Mouse (Mus musculus): ENCODE measurements at regions not wholly inside any gene's neighbourhood (a gene's known extent, or its start where the extent isn't known, plus 50 kb on each side); places are given as distances from the start of the nearest gene placed in this dataset.

DNA sequence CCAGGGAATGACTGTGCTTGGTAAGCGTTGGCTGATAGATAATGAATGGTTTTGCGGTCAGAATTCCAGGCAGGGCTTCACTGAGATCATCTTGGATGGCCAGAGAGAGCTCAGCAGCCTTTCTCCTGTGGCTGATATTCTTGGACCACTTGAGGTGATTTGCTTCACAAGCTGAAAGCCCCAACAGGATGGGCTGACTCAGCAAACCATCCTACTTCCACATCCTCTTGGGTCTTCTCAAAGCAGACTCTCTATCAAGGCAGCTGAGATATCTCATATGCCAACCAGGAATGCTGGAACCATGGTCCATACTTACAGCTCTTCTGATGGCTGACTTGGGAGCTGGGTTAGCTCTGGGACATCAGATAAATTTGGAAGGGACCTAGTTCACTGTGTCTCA, 259.8 kb upstream of the Id2 start:
- Histone ChIP-seq H3K36me3 (ENCODE audit: control insufficient read depth, insufficient read depth, low read length) (no peaks in the 10 kb centered on the region), H3K4me3 (ENCODE audit: low read length) (no peak overlapping the region), H3K9ac (ENCODE audit: low read depth, low read length) (no peak overlapping the region), H3K27me3 (ENCODE audit: control insufficient read depth, insufficient read depth, low read length) (no peaks in the 10 kb centered on the region), H3K4me1 (ENCODE audit: control insufficient read depth, insufficient read depth, low read length) (no peaks in the 10 kb centered on the region), H3K4me2 (replicated peaks; ENCODE audit: low read depth, low read length) (no peak overlapping the region), H3K9me3 (ENCODE audit: control insufficient read depth, low read length) (no peaks in the 10 kb centered on the region), H3K27ac (ENCODE audit: low read depth, low read length) (no peak overlapping the region)
- ATAC-seq (ENCODE audit: low FRiP score, low TSS enrichment), result no peak
- 80% methylated on average over 2 of the region's 2 CpGs for WGBS

- Histone ChIP-seq H3K36me3 (ENCODE audit: control insufficient read depth, insufficient read depth, low read length) (no peaks in the 10 kb centered on the region), H3K9ac (ENCODE audit: low read depth, low read length) (no peak overlapping the region), H3K27me3 (ENCODE audit: control insufficient read depth, insufficient read depth, low read length) (no peaks in the 10 kb centered on the region), H3K4me2 (replicated peaks; ENCODE audit: low read depth, low read length) (no peak overlapping the region), H3K4me1 (ENCODE audit: control insufficient read depth, insufficient read depth, low read length) (no peaks in the 10 kb centered on the region), H3K9me3 (ENCODE audit: control insufficient read depth, low read length) (no peaks in the 10 kb centered on the region), H3K4me3 (ENCODE audit: low read length) (no peak overlapping the region), H3K27ac (ENCODE audit: low read depth, low read length) (no peak overlapping the region)
- no peak for ATAC-seq (ENCODE audit: low FRiP score, low TSS enrichment)
- 64% methylated on average over 1 of the region's 1 CpGs for WGBS
Measured at GRCm38 (mm10) chr12:25355217-25355616, 258.3 kb upstream of the Id2 start.

DNA sequence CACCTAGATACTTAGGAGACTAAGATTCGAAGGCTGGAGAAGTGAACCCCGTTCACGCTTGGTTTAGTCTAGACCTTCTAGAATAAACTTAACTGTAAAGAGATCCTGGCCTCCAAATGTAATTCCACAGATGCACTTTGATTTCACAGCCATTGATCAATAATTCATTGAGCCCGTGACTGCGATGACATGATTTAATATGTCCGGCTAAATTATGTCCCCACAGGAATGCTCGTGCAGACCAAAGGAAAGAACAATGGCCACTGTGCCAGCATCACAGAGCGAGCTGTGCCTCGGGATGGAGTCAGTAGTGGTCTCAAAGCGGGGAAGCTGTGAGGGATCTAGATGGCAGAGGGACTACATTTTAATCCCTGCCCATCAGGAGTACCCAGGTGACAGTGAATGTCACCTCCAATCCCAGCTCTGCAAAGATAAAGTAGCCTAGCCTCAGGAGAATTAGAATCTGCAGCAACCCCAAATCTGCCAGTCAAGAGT, 256.5 kb upstream of the Id2 start:
- H3K27ac ChIP-seq (ENCODE audit: low read depth, low read length), result no peak overlapping the region
- H3K9ac ChIP-seq (ENCODE audit: low read depth, low read length), result no peak overlapping the region
- 60% methylated on average over 10 of the region's 10 CpGs for WGBS
- no peaks in the 10 kb centered on the region; the same call in 1 of the 2 replicates for H3K27me3 ChIP-seq (ENCODE audit: control insufficient read depth, insufficient read depth, low read length)
- ATAC-seq (ENCODE audit: low FRiP score, low TSS enrichment), result no peak
- H3K9me3 ChIP-seq (ENCODE audit: control insufficient read depth, low read length), result no peaks in the 10 kb centered on the region
- H3K36me3 ChIP-seq (ENCODE audit: control insufficient read depth, insufficient read depth, low read length), result no peaks in the 10 kb centered on the region
- no peak overlapping the region for H3K4me2 ChIP-seq (replicated peaks; ENCODE audit: low read depth, low read length)
- H3K4me3 ChIP-seq (ENCODE audit: low read length), result no peak overlapping the region
- H3K4me1 ChIP-seq (ENCODE audit: control insufficient read depth, insufficient read depth, low read length), result no peaks in the 10 kb centered on the region

- H3K36me3 ChIP-seq (ENCODE audit: control insufficient read depth, insufficient read depth, low read length), result no peaks in the 10 kb centered on the region
- H3K4me2 ChIP-seq (replicated peaks; ENCODE audit: low read depth, low read length), result no peak overlapping the region
- H3K4me3 ChIP-seq (ENCODE audit: low read length), result no peak overlapping the region
- H3K9ac ChIP-seq (ENCODE audit: low read depth, low read length), result no peak overlapping the region
- H3K27ac ChIP-seq (ENCODE audit: low read depth, low read length), result no peak overlapping the region
- no peak for ATAC-seq (ENCODE audit: low FRiP score, low TSS enrichment)
- H3K27me3 ChIP-seq (ENCODE audit: control insufficient read depth, insufficient read depth, low read length), result no peaks in the 10 kb centered on the region; the same call in 1 of the 2 replicates
- no peaks in the 10 kb centered on the region for H3K4me1 ChIP-seq (ENCODE audit: control insufficient read depth, insufficient read depth, low read length)
- no peaks in the 10 kb centered on the region for H3K9me3 ChIP-seq (ENCODE audit: control insufficient read depth, low read length)
Measured at GRCm38 (mm10) chr12:25352160-25352559, 255.2 kb upstream of the Id2 start.

DNA sequence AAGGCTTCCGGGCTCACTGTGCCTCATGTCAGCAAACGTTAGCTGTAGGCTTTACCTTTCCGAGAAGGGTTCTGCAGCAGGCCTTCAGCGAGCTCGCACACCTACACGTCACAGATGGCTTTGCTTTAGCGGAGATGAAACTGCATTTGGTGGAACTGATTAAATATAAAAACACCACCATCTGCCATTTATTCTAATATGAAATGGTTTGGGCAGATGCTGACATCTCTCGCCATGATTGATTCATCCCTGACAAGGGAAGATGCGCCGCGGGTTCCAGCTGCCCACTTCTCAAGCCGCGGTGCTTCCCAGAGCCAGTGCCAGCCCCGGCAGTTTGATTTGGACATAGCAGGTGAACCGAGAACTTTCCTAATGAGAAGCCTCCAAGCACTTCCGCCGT, 247.4 kb upstream of the Id2 start:
- H3K4me1 ChIP-seq (ENCODE audit: control insufficient read depth, insufficient read depth, low read length), result no peaks in the 10 kb centered on the region
- H3K9ac ChIP-seq (ENCODE audit: low read depth, low read length), result no peak overlapping the region
- H3K9me3 ChIP-seq (ENCODE audit: control insufficient read depth, low read length), result no peaks in the 10 kb centered on the region
- no peaks in the 10 kb centered on the region; the same call in 1 of the 2 replicates for H3K27me3 ChIP-seq (ENCODE audit: control insufficient read depth, insufficient read depth, low read length)
- WGBS, result 79% methylated on average over 17 of the region's 17 CpGs
- H3K4me3 ChIP-seq (ENCODE audit: low read length), result no peak overlapping the region
- H3K27ac ChIP-seq (ENCODE audit: low read depth, low read length), result no peak overlapping the region
- H3K4me2 ChIP-seq (replicated peaks; ENCODE audit: low read depth, low read length), result no peak overlapping the region
- ATAC-seq (ENCODE audit: low FRiP score, low TSS enrichment), result no peak
- no peaks in the 10 kb centered on the region for H3K36me3 ChIP-seq (ENCODE audit: control insufficient read depth, insufficient read depth, low read length)

DNA sequence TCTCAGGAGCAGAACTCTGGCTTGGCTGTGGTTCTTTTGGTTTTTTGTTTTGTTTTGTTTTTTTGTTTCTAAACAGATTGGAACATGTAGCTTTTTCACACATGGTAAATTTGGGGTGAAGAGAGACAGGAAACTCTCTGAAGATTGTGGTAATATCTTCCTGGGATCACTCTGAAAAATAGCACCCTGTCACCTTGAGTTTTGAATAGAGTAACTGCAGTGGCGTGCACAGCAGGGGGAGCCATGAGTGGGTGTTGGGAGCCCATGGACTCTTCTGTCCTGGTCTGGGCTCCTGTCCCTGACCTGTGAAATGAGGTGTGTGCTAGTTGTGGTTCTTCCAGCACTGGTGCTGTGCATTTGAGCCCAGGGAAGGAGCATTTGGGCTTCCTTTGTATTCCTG, 241.8 kb upstream of the Id2 start:
- Histone ChIP-seq H3K4me3 (ENCODE audit: low read length) (no peak overlapping the region), H3K27me3 (ENCODE audit: control insufficient read depth, insufficient read depth, low read length) (no peaks in the 10 kb centered on the region), H3K9me3 (ENCODE audit: control insufficient read depth, low read length) (no peaks in the 10 kb centered on the region), H3K4me1 (ENCODE audit: control insufficient read depth, insufficient read depth, low read length) (no peaks in the 10 kb centered on the region), H3K27ac (ENCODE audit: low read depth, low read length) (no peak overlapping the region), H3K4me2 (replicated peaks; ENCODE audit: low read depth, low read length) (no peak overlapping the region), H3K9ac (ENCODE audit: low read depth, low read length) (no peak overlapping the region), H3K36me3 (ENCODE audit: control insufficient read depth, insufficient read depth, low read length) (no peaks in the 10 kb centered on the region)
- 86% methylated on average over 1 of the region's 1 CpGs for WGBS
- ATAC-seq (ENCODE audit: low FRiP score, low TSS enrichment), result no peak

- 55% methylated on average over 2 of the region's 2 CpGs for WGBS
- no peaks in the 10 kb centered on the region for H3K36me3 ChIP-seq (ENCODE audit: control insufficient read depth, insufficient read depth, low read length)
- no peaks in the 10 kb centered on the region for H3K9me3 ChIP-seq (ENCODE audit: control insufficient read depth, low read length)
- no peak overlapping the region for H3K9ac ChIP-seq (ENCODE audit: low read depth, low read length)
- no peak overlapping the region for H3K4me2 ChIP-seq (replicated peaks; ENCODE audit: low read depth, low read length)
- H3K27ac ChIP-seq (ENCODE audit: low read depth, low read length), result no peak overlapping the region
- no peaks in the 10 kb centered on the region for H3K4me1 ChIP-seq (ENCODE audit: control insufficient read depth, insufficient read depth, low read length)
- H3K4me3 ChIP-seq (ENCODE audit: low read length), result no peak overlapping the region
- H3K27me3 ChIP-seq (ENCODE audit: control insufficient read depth, insufficient read depth, low read length), result no peaks in the 10 kb centered on the region
- ATAC-seq (ENCODE audit: low FRiP score, low TSS enrichment), result no peak
Measured at GRCm38 (mm10) chr12:25335930-25336329, 239.0 kb upstream of the Id2 start.

DNA sequence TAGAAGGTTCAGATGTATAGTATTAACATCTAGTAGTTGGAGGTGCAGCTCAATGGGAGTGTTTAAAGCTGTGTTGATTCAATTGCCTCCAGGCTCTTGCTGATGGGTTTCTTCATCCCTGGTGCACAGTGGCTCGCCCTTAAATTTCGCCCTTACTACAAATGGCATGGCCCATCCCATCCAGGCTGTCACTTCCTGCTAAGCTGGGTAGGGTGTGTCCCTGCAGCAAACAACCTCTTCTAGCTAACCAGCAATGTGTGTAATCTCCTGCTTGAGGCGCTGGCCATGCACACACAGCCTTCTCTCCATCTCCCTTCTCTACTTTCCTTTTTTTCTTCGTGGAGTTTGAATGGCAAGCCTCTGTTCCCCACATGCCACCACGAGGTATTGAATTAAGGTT, 238.1 kb upstream of the Id2 start:
- H3K27me3 ChIP-seq (ENCODE audit: control insufficient read depth, insufficient read depth, low read length), result no peaks in the 10 kb centered on the region
- no peaks in the 10 kb centered on the region for H3K36me3 ChIP-seq (ENCODE audit: control insufficient read depth, insufficient read depth, low read length)
- H3K9ac ChIP-seq (ENCODE audit: low read depth, low read length), result no peak overlapping the region
- H3K4me1 ChIP-seq (ENCODE audit: control insufficient read depth, insufficient read depth, low read length), result no peaks in the 10 kb centered on the region
- H3K4me2 ChIP-seq (replicated peaks; ENCODE audit: low read depth, low read length), result no peak overlapping the region
- 80% methylated on average over 5 of the region's 5 CpGs for WGBS
- no peak overlapping the region for H3K4me3 ChIP-seq (ENCODE audit: low read length)
- no peak for ATAC-seq (ENCODE audit: low FRiP score, low TSS enrichment)
- no peak overlapping the region for H3K27ac ChIP-seq (ENCODE audit: low read depth, low read length)
- H3K9me3 ChIP-seq (ENCODE audit: control insufficient read depth, low read length), result no peaks in the 10 kb centered on the region

DNA sequence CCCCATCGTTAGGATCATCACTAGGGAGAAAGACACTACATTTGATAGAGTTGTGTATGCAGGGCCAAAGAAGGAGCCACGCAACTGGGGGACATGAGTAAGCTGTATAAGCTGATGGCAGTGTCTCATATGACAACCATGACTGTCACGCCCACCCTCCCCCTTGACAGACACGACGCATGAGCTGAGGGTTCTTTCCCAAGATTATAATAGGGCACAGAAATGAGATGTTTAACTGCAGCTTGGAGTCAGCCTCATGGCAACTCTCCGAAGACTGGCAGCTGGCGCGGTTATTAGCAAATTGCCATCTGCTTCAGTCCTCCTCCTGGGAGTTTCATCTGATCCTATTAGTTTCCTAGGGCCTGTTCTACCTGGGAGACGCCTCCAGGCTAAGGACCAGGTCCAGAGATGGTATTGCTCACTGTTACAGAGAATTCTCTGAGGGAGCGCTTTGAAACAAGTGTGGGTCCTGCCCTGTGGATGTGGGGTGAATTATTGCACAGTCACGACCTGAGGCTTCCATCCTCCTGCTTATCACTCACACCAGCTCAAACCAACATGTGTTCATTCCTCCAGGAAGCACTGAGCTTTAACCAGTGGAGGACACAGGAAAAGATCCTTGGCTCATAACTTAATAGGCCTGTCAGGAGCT, 235.6 kb upstream of the Id2 start:
- H3K9ac ChIP-seq (ENCODE audit: low read depth, low read length), result no peak overlapping the region
- H3K9me3 ChIP-seq (ENCODE audit: control insufficient read depth, low read length), result no peaks in the 10 kb centered on the region
- H3K4me2 ChIP-seq (replicated peaks; ENCODE audit: low read depth, low read length), result no peak overlapping the region
- H3K4me3 ChIP-seq (ENCODE audit: low read length), result no peak overlapping the region
- ATAC-seq (ENCODE audit: low FRiP score, low TSS enrichment), result no peak
- H3K27ac ChIP-seq (ENCODE audit: low read depth, low read length), result no peak overlapping the region
- no peaks in the 10 kb centered on the region for H3K4me1 ChIP-seq (ENCODE audit: control insufficient read depth, insufficient read depth, low read length)
- no peaks in the 10 kb centered on the region for H3K27me3 ChIP-seq (ENCODE audit: control insufficient read depth, insufficient read depth, low read length)
- WGBS, result 85% methylated on average over 11 of the region's 11 CpGs
- H3K36me3 ChIP-seq (ENCODE audit: control insufficient read depth, insufficient read depth, low read length), result no peaks in the 10 kb centered on the region
